Mouse (Mus musculus): Measurements from ENCODE around the gene Slc22a1.

Gene Slc22a1

GRCm38 (mm10) chr17:12631771-12632600 lies 43.6 kb downstream of the Slc22a1 start:
- peak; percentile 31 for DNase-seq

- no peak for DNase-seq
Observed at GRCm38 (mm10) chr17:12630976-12631730, 44.5 kb downstream of the Slc22a1 start.

- no peak for DNase-seq
Observed at GRCm38 (mm10) chr17:12627983-12628382, 47.6 kb downstream of the Slc22a1 start.

- no peak for DNase-seq
Observed at GRCm38 (mm10) chr17:12619641-12620040, 56.0 kb downstream of the Slc22a1 start.

- DNase-seq, result no peak
Observed at GRCm38 (mm10) chr17:12615429-12615828, 60.2 kb downstream of the Slc22a1 start.

DNA sequence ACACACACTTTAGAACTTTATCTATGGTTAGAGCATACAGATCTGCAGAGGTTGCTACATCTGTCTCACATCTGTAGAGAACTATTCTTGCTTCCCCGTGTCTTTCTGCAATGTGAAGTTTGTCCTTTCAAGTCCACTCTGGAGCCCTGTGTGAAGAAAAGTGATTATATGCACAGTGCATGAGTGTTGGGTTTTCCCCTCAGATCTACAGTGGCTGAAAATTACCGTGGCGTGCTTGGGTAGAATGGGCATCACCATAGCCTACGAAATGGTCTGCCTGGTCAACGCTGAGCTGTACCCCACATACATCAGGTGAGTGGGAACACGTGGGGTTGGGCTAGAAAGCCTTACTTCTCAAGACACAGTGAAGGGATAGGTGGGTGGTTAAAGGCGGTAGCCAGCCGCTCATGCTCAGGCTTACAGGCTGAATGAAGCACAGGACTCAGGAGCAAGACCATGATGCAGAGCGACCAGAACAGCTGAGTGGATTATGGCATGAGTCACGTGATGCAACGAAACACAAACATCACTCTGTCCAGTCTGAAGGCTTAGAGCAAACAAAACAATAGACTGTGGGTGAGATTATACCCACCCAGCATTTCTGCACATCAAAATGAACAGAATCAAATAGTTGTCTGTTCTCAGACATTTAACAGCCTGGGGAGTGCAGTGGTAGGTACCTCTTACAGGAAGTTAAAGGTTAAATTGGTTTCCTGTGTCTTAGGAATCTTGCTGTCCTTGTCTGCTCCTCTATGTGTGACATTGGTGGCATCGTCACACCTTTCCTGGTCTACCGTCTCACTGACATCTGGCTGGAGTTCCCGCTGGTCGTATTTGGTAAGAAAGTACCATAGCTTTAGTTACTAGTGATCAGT lies 60.9 kb downstream of the Slc22a1 start:
- no peak for DNase-seq

DNA sequence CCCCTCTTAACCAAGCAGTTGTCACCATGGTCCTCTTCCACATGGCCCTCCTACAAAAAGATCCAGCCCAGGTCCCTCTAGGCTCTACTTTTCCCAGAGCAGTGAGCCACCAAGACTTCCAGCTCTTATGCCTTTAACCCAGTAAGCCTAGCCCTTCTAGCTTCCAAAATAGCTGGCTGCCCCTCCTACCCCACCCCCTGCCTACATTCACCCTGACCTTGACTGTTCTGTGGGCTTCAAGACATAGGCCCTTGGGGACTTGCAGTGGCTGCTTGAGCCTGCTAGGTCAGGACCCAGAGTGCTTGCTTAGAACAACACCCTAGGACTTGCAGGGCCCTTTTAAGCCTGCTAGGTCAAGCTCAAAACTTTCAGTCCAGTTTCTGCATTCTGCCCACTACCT lies 68.4 kb downstream of the Slc22a1 start:
- DNase-seq, result peak; percentile 30

- no peak for DNase-seq
Observed at GRCm38 (mm10) chr17:12606634-12607033, 69.0 kb downstream of the Slc22a1 start.

Measured in kidney, adult 9 months (tissue).